Mouse (Mus musculus): ENCODE data around the gene Gusb.

Gusb gene

DNA sequence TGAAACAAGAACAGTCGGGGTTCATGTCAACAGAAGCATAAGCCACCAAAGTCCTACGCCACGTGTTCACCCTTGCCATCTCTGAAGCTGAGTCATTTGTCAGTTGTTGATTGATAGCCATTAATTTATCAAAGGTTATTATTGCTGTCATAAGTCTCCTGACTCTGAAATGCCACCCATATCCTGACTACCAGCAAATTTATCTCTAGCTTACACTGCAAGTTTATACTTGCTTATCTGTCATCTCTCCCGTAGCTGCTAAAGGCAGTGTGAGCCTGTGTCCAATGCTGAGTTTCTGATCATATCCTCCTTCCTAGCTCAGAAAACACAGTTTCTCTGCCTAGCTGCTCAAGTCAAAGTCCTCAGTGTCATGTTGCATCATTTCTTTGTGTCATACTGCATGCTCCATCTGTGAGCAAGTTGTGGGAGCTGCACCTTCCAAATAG, 28.0 kb downstream of the Gusb start:
- no peak for DNase-seq (ENCODE audit: low read depth, low spot score)

DNA sequence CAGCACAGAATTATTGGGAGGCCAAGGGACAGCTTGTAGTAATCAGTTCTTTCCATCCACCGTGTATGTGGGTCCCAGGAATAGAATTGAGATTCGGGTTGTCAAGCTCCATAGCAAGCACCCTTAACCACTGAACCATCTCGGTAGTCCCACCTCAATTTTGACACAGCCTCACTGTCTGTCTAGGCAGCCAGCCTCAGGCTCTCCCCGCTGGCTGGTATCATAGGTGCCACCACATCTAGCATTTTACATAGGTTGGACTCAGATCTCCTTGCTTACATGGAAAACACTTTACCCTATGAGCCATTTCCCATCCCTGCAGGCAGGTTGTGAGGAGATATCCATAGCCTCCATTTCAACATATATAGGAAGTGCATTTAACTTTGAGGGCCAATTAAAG, 28.5 kb downstream of the Gusb start:
- no peak for DNase-seq (ENCODE audit: low read depth, low spot score)

DNA sequence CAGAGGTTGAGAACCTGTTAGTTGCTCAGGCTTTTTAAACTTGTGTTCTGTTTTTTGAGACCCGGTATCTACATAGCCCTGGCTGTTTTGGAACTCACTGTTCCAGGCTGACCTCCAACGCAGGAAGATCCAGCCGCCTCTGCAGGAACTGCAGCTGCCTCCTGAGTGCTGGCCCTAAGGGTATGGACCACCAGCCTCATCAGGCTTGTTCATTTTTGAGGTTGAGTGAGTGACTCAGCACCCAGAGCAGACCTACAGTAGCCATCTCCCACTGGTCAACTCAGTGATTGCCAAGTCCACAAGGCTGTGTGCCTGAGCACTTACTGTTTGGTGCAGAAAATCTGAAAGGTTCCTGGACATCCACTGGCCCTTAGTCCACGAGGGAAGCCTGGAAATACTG, 31.4 kb downstream of the Gusb start:
- DNase-seq (ENCODE audit: low read depth, low spot score): no peak

DNA sequence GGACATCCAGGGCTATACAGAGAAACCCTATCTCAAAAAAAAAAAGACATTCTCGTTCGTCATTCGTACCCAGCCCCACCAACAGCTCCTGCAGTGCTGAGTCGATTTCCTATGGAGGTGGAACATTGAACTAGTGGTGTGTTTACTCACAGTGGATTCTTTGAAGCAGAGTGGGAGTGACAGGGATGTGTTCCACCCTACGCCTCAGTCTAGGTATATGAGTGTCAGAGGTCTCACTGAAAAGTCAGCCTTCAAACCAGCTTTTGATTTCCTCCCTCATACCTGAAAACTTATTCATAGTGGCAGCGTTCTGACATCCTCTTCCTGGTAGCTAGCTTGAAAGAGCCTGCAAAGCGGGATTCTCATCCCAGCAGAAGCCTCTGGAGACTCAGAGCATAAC, 34.4 kb downstream of the Gusb start:
- DNase-seq (ENCODE audit: low read depth, low spot score): no peak

DNA sequence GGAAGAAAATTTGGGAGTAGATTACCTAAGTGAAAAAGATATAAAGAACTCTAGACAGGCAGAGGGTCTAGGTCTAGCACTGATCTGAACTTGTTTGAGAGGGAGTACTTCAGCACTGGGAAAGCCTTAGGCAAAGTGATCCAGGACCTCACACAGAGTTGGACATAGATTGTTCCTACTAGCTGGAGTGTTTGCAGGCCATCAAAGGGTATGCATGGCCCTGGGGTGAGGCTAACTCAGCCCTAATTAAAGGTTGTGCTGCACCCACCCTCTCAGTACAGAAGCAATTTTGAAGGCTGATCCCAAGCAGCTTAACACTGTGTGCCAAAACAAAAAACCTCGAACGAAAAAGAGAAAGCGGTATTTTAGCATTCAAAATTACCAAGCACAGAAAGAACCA, 36.4 kb downstream of the Gusb start:
- DNase-seq (ENCODE audit: low read depth, low spot score): peak; percentile 43

DNA sequence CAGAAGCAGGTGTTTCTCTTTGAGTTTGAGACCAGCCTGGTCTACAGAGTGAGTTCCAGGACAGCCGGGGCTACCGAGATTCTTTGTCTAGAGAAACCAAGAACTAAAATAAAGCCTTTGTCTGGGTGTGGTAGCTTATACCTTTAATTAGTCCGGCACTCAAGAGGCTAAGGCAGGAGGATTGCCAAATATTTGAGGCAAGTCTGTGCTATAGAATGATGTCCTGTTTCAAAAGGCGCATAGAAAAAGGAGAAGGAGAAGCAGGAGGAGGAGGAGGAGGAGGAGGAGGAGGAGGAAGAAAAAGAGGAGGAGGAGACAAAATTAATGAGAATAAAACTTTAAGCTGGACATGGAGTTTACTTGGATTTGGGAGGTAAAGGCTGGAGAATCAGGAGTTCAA, 39.6 kb downstream of the Gusb start:
- no peak for DNase-seq (ENCODE audit: low read depth, low spot score)

DNA sequence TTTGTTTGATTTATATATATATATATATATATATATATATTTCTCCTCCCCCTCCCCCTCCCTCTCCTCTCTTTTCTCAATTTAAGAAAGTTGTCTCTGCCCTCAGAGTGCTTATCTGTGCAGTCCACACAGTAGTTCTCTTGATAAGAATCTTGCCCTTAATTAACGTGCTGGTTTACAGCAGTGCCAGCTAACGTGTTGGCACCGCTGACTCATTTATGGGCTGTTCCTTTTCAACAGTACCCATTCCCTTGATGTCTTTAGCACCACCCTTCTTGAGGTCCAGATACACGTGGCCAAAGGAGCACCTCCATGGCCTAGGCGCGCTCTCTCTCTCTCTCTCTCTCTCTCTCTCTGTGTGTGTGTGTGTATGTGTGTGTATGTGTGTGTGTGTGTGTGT, 47.1 kb downstream of the Gusb start:
- no peak for DNase-seq (ENCODE audit: low read depth, low spot score)

DNA sequence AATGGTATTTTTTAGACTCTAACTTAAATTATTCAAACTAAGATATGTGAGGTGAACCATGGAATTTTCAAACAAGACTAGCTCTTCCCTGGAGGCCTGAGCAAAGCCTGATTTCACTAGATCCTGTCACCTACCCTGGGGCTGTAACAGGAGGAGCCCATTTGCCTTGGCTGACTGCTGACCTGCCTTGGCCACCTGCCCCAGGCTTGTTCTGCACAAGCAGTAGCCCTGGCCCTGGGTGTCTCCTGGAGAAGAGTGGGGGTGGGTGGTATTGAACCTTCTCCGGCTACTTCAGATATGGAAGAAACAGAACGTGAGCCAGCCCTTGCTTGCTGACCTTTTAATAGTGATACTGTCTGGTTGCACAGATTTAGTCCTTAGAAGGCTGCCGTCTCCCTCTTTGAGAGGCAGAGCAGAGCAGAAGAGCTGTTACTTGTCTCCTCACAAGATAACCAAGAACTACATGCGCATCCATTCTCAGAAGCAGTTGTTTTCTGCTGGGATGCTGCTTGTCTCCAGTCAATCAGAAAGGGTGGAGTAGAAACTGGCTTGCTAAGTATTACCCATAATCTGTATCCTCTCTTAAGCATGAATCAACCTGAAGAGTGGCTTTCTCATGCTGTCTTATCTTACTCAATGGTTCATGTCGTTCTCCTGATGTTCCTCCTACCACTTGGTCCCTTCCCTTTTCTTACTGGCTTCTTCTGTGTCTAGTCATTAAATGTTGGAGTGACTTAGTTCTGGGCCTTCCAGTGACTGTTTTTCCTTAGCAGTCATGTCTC, 48.2 kb downstream of the Gusb start:
- no peak for DNase-seq (ENCODE audit: low read depth, low spot score)

DNA sequence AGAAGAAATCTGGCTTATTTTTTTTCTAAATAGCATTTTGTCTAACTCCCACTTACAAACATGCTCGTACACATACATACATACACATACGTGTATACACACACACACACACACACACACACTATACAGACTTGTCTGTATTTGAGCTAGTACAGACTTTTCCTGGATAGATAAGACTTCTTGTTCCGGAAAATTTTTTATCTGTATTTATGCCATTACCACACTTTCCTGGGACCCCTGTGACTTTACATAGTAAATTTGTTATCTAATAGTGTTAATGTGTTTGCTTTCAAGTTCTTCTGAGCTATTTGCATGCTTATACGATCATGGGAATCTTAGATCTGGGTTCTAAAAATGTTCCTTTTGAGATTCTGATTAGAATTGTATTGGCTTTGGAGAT, 50.7 kb downstream of the Gusb start:
- no peak for DNase-seq (ENCODE audit: low read depth, low spot score)

DNA sequence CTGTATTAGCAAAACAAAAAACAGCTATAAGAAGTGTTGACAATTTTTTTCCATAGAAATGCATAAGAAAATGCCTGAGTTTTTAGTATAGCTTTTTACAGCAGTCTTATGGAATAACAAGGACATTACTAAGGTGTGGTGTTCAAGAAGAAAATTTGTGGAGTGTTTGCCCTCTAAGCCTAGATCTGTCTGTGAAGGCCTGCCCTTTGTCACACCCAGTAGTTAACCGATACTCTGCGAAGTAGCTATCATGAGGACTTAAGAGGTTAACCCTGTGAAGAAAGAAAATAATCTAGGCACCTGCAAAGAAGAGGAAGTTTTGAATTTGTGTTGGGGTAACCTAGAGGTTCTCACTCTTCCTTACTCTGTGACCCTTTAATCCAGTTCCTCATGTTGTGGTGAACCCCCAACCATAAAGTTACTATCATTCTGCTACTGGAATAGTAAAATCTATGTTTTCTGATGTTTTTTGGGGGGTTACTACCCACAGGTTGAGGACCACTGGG, 55.3 kb downstream of the Gusb start:
- no peak for DNase-seq (ENCODE audit: low read depth, low spot score)

DNA sequence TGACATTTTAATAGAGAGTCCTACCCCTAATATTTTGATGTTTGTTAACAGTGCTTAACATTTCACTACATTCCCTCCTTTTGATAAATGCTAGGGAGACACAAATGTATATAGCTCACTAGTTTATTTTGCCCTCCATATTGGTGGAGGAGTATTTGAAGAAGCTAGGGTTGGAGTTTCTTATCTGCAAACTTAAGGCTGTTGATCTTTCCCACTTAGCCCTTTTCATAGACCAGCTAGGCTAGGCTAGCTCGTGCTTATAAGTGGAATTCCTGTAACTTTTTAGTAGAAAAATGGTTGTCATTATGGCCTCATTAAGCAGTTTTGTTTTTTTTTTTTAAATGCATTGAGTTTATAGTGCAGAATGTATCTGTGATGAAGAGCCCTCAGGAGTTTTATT, 59.4 kb downstream of the Gusb start:
- DNase-seq (ENCODE audit: low read depth, low spot score): no peak

DNA sequence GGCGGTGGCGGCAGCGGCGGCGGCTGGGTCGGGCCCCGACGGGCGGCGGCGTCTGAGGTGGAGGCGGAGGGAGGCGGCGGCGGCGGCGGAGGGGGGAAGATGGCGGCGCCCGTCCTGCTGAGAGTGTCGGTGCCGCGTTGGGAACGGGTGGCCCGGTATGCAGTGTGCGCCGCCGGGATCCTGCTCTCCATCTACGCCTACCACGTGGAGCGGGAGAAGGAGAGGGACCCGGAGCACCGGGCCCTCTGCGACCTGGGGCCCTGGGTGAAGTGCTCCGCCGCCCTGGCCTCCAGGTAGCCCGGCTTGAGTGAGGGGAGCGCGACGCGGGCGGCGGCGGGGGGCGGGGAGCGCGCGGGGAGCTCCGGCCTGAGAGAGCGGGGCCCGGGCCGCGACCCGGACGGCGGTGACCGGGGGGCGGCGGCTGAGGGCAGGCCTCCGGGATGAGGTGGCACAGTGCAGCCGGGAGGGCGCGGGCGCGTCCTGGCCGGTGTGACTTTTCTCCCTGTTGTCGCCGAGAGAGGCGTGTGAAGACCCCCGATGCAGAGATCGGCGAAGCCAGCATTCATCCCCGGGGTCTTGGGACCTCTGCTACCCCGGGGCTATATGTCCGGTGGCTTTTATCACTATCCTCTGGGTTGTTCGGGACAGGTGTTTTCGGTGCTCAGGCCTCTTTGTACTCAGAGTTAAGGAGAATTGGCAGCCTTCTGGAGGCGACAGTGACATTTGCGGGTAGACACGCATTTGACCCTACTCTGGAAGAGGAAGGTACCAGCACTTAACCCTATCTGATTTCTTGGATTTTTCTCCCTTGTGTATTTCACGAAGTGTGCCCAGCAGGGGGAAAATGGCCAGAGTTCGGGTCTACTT, 60.5 kb downstream of the Gusb start:
- peak; percentile 53 for DNase-seq (ENCODE audit: low read depth, low spot score)

DNA sequence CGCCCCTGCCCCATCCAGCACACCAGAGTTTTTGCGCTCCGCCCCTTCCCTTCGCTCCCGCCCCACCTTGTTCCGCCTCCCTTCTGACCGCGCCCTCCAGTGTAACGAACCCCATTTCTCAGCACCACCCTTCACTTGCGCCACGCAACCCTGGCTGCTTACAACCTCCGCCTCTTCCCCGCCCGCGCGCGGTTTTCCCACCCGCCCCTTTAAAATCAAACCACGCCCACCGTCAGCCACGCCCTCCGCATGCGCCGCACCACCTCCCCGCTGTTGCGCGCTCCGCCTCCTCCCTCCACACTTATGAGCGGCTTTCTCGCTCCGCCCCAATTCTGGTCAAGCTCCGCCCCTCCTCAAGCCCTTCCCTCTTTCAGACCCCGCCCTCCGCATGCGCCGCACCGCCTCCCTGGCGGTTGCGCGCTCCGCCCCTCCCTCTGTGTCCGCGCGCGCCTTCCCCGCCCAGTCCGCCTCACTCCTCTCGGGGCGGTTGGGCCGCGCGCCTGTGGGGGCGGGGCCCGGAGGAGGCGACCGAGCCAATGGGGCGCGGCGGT, 61.3 kb downstream of the Gusb start, which contains the start of gene Vkorc1l1:
Vkorc1l1 (plus strand) TSS at position 476 of the 551 bp plus-strand sequence.
- DNase-seq (ENCODE audit: low read depth, low spot score): peak; percentile 98

DNA sequence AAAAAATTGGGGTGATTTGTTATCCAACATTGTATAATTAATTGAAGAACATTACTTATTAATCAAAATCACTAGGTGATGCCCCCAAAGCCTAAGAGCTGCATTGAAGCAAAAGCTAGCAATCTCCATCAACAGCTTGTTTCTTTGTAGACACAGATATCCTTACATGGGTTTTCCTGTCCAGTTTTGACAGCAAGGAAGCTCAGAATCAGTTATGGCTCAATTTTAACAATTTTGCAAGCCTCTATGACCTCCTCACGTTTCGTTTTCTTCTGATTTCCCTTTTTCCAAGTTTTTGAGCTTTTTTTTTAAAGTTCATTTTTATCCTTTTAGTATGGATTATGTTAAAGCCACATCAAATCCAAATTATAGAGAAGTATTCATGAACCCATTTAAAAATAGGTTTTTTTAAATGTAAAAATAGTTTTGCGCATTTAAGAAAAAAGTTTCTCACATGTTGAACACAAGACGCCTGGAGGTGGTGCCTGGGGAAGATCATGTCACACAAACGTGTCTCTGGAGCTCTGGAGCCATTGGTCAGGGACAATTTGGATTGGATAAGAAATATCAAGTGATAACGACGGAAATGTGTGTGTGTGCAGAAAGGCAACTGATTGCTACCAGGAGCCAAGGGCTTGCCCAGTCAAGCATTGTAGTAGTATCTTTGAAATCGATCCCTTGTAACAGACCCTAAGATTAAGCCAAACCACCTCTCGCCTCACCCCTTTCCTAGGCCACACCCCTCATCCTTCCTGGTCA, 61.9 kb downstream of the Gusb start:
- DNase-seq (ENCODE audit: low read depth, low spot score): no peak

DNA sequence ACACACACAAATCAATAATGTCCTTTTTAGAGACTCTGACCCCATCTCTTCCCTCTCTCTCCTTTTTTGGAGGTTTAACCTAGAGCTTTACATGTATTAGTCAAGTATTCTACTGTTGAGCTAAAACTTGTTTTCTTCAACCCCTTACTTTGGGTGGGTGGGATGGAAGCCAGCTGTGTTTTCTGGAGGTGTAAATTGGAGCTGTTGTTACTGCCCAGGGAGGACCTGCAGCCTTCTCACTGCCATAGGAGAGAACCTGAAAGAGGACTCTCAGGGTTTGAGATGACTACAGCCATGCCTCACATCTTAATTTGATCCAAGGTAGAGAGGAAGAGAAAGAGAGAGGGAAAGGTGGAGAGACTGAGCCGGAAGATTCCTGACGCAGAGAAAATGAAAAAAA, 62.6 kb downstream of the Gusb start:
- DNase-seq (ENCODE audit: low read depth, low spot score): no peak
